Mouse (Mus musculus): ENCODE data around the gene Magi1. TPM values are rescaled to one million over a fixed set of nuclear protein-coding genes. Genes with fewer than 3 reads are reported as not detected.

The Magi1 gene
- polyA plus RNA-seq, 1 experiment: 2.1 TPM

- TF ChIP-seq CTCF (IDR thresholded peaks at IDR 0.05; ENCODE audit: borderline replicate concordance, control insufficient read depth, extremely low read depth, insufficient read depth, low read length, poor library complexity): no peak
- no peak for TF ChIP-seq POLR2A (IDR thresholded peaks at IDR 0.05; ENCODE audit: control insufficient read depth, extremely low read depth, insufficient read depth, low read length, poor library complexity)
- no peak overlapping the region for H3K27ac ChIP-seq (ENCODE audit: control insufficient read depth, insufficient read depth, low read length)
- no peaks in the 10 kb centered on the region for H3K36me3 ChIP-seq (ENCODE audit: control insufficient read depth, insufficient read depth, low read length)
- H3K4me1 ChIP-seq (replicated peaks; ENCODE audit: control insufficient read depth, insufficient read depth, low read length): peaks cover 13% of the 10 kb centered on the region
- peaks cover 9% of the 10 kb centered on the region; the same call in 1 of the 2 replicates for H3K27me3 ChIP-seq (ENCODE audit: control insufficient read depth, insufficient read depth, low read length)
- WGBS: 47% methylated on average over 17 of the region's 17 CpGs
- no peak for DNase-seq
- no peak overlapping the region for H3K4me3 ChIP-seq (ENCODE audit: control insufficient read depth, insufficient read depth, low read length)
Measured at GRCm38 (mm10) chr6:94281606-94282280, 2.0 kb downstream of the Magi1 start.

DNA sequence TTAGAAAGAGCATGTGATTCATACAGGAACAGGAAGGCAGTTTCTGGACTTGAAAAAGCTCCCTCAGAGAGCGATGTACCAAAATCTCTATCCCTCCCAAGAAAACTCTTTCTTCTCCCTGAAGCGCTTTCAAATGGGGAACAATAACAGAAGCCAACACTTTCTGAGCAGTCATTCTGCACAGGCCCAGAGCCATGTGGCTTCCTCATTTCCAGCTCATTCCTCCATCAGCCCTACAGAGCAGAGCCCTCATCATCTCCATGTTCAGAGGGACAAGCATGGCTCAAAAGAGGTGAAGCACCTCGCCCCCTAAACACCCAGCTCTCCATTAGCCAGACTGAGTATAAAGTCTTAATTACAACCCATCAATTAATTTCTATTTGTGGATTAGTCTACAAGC, 9.8 kb downstream of the Magi1 start:
- Histone ChIP-seq H3K27ac (ENCODE audit: control insufficient read depth, insufficient read depth, low read length) (no peak overlapping the region), H3K4me3 (ENCODE audit: control insufficient read depth, insufficient read depth, low read length) (no peak overlapping the region), H3K36me3 (ENCODE audit: control insufficient read depth, insufficient read depth, low read length) (no peaks in the 10 kb centered on the region), H3K27me3 (ENCODE audit: control insufficient read depth, insufficient read depth, low read length) (no peaks in the 10 kb centered on the region), H3K4me1 (replicated peaks; ENCODE audit: control insufficient read depth, insufficient read depth, low read length) (no peaks in the 10 kb centered on the region)
- no peak for TF ChIP-seq POLR2A (IDR thresholded peaks at IDR 0.05; ENCODE audit: control insufficient read depth, extremely low read depth, insufficient read depth, low read length, poor library complexity)
- no peak for TF ChIP-seq CTCF (IDR thresholded peaks at IDR 0.05; ENCODE audit: borderline replicate concordance, control insufficient read depth, extremely low read depth, insufficient read depth, low read length, poor library complexity)
- DNase-seq: no peak
- WGBS: 84% methylated on average over 3 of the region's 3 CpGs

GRCm38 (mm10) chr6:94270001-94270400, 13.7 kb downstream of the Magi1 start:
- Histone ChIP-seq H3K27ac (ENCODE audit: control insufficient read depth, insufficient read depth, low read length) (no peak overlapping the region), H3K4me3 (ENCODE audit: control insufficient read depth, insufficient read depth, low read length) (no peak overlapping the region), H3K36me3 (ENCODE audit: control insufficient read depth, insufficient read depth, low read length) (no peaks in the 10 kb centered on the region), H3K4me1 (replicated peaks; ENCODE audit: control insufficient read depth, insufficient read depth, low read length) (no peaks in the 10 kb centered on the region), H3K27me3 (ENCODE audit: control insufficient read depth, insufficient read depth, low read length) (no peaks in the 10 kb centered on the region)
- DNase-seq: no peak
- WGBS: 89% methylated on average over 5 of the region's 5 CpGs
- no peak for TF ChIP-seq CTCF (IDR thresholded peaks at IDR 0.05; ENCODE audit: borderline replicate concordance, control insufficient read depth, extremely low read depth, insufficient read depth, low read length, poor library complexity)

DNA sequence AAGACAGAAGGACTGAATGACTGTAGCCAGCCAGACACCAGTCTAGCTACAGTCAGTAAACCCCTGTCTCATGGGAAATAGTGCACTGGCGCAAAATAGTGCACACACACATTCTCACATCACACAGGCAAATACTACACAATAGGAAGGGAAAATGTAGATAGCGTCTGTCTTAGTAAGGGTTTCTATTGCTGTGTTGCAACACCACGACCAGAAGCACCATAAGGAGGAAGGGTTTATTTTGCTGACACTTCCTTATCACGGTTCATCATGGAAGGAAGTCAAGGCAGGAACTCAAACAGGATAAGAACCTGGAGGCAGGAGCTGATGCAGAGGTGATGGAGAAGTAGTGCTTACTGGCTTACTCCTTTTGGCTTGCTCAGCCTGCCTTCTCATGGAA, 14.5 kb downstream of the Magi1 start:
- no peaks in the 10 kb centered on the region for H3K36me3 ChIP-seq (ENCODE audit: control insufficient read depth, insufficient read depth, low read length)
- no peaks in the 10 kb centered on the region for H3K27me3 ChIP-seq (ENCODE audit: control insufficient read depth, insufficient read depth, low read length)
- no peak for DNase-seq
- TF ChIP-seq POLR2A (IDR thresholded peaks at IDR 0.05; ENCODE audit: control insufficient read depth, extremely low read depth, insufficient read depth, low read length, poor library complexity) (no peak), CTCF (IDR thresholded peaks at IDR 0.05; ENCODE audit: borderline replicate concordance, control insufficient read depth, extremely low read depth, insufficient read depth, low read length, poor library complexity) (no peak)
- no peak overlapping the region for H3K4me3 ChIP-seq (ENCODE audit: control insufficient read depth, insufficient read depth, low read length)
- 66% methylated on average over 4 of the region's 4 CpGs for WGBS
- no peaks in the 10 kb centered on the region for H3K4me1 ChIP-seq (replicated peaks; ENCODE audit: control insufficient read depth, insufficient read depth, low read length)
- H3K27ac ChIP-seq (ENCODE audit: control insufficient read depth, insufficient read depth, low read length): no peak overlapping the region

DNA sequence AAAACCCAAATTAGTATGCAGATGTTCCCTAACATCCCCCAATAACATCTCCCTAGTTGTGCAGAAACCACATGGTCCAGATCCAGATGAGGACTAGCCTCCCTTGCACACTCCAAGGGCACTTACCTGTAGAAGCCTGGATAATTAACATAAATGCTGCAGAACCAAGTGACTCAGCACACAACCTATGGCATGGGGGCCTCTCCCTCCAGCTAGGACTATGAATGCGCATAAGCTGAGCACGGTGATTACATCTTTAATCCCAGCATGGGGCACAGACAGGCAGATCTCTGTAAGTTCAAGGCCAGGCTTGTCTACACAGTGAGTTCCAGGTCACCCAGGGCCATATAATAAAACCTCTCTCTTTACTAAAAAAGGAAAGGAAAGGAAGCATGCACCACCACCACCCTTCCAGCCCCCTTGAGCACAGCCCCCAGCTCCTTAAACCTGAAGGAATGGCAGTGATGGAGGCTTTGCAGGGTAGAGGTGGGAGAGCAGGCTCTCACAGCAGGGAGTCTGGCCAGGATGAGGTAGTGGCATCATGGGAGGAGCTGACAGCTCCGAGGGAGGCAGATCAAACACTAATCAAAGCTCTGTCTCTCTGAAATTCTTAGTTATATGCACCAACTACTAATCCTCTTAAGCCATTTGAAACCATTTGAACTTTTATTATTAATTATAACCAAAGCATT, 18.3 kb downstream of the Magi1 start:
- TF ChIP-seq POLR2A (IDR thresholded peaks at IDR 0.05; ENCODE audit: control insufficient read depth, extremely low read depth, insufficient read depth, low read length, poor library complexity): no peak
- no peak for TF ChIP-seq CTCF (IDR thresholded peaks at IDR 0.05; ENCODE audit: borderline replicate concordance, control insufficient read depth, extremely low read depth, insufficient read depth, low read length, poor library complexity)
- no peaks in the 10 kb centered on the region for H3K36me3 ChIP-seq (ENCODE audit: control insufficient read depth, insufficient read depth, low read length)

GRCm38 (mm10) chr6:94264183-94264941, 19.4 kb downstream of the Magi1 start:
- DNase-seq: no peak
- WGBS: 91% methylated on average over 7 of the region's 7 CpGs
- no peaks in the 10 kb centered on the region for H3K27me3 ChIP-seq (ENCODE audit: control insufficient read depth, insufficient read depth, low read length)
- TF ChIP-seq POLR2A (IDR thresholded peaks at IDR 0.05; ENCODE audit: control insufficient read depth, extremely low read depth, insufficient read depth, low read length, poor library complexity) (no peak), CTCF (IDR thresholded peaks at IDR 0.05; ENCODE audit: borderline replicate concordance, control insufficient read depth, extremely low read depth, insufficient read depth, low read length, poor library complexity) (no peak)
- no peak overlapping the region for H3K27ac ChIP-seq (ENCODE audit: control insufficient read depth, insufficient read depth, low read length)
- no peaks in the 10 kb centered on the region for H3K36me3 ChIP-seq (ENCODE audit: control insufficient read depth, insufficient read depth, low read length)
- H3K4me1 ChIP-seq (replicated peaks; ENCODE audit: control insufficient read depth, insufficient read depth, low read length): no peaks in the 10 kb centered on the region
- H3K4me3 ChIP-seq (ENCODE audit: control insufficient read depth, insufficient read depth, low read length): no peak overlapping the region

More for the DNA sequence above, 18.3 kb downstream of the Magi1 start:
- DNase-seq: no peak
- Histone ChIP-seq H3K27me3 (ENCODE audit: control insufficient read depth, insufficient read depth, low read length) (no peaks in the 10 kb centered on the region), H3K4me1 (replicated peaks; ENCODE audit: control insufficient read depth, insufficient read depth, low read length) (no peaks in the 10 kb centered on the region), H3K4me3 (ENCODE audit: control insufficient read depth, insufficient read depth, low read length) (no peak overlapping the region), H3K27ac (ENCODE audit: control insufficient read depth, insufficient read depth, low read length) (no peak overlapping the region)
- 91% methylated on average over 3 of the region's 3 CpGs for WGBS

All from thymus, adult 2 months (tissue).